Mouse (Mus musculus) monocyte, adult 2 months (primary cell): ENCODE data around the gene Csf2.
"Not testable (repeated sequence)": the region's sequence is repeated elsewhere in the genome, so short reads cannot be mapped to it uniquely, and the experiment has no call there.

Source experiments
- DNase-seq, 2 experiments: peaks; one replicate each; pipeline ENCODE4 v3.0.0; 2022; ENCODE audit warnings: low spot score in 2 of 2, low read depth in 1 of 2

Gene Csf2

GRCm38 (mm10) chr11:54248940-54249717 is at the start of gene Csf2:
TSS of gene Csf2 (minus strand) at chr11:54249667.
- no peak for DNase-seq

GRCm38 (mm10) chr11:54298777-54299176 is 49.3 kb upstream of the Csf2 start:
- DNase-seq: no peak

GRCm38 (mm10) chr11:54297471-54297870 is 48.0 kb upstream of the Csf2 start:
- not testable (repeated sequence) for DNase-seq

GRCm38 (mm10) chr11:54296734-54297133 is 47.3 kb upstream of the Csf2 start:
- no peak for DNase-seq

GRCm38 (mm10) chr11:54295971-54296370 is 46.5 kb upstream of the Csf2 start:
- no peak for DNase-seq

- DNase-seq: no peak
Observed at GRCm38 (mm10) chr11:54293980-54294807, 44.7 kb upstream of the Csf2 start.

- no peak for DNase-seq
Observed at GRCm38 (mm10) chr11:54292163-54292562, 42.7 kb upstream of the Csf2 start.

GRCm38 (mm10) chr11:54287821-54288453 is 38.5 kb upstream of the Csf2 start:
- DNase-seq: no peak

GRCm38 (mm10) chr11:54271437-54271949 is 22.0 kb upstream of the Csf2 start:
- DNase-seq: no peak

- DNase-seq: no peak
Observed at GRCm38 (mm10) chr11:54269191-54269896, 19.9 kb upstream of the Csf2 start.

GRCm38 (mm10) chr11:54267177-54267576 is 17.7 kb upstream of the Csf2 start, which contains the start of gene Il3:
TSS of gene Il3 (minus strand) at chr11:54267277.
- no peak for DNase-seq

- peak in 1 of 2 experiments; percentile 33 for DNase-seq
Observed at GRCm38 (mm10) chr11:54264542-54264941, 15.1 kb upstream of the Csf2 start.

GRCm38 (mm10) chr11:54263405-54264031 is 14.1 kb upstream of the Csf2 start:
- DNase-seq: no peak

- peak in 1 of 2 experiments; percentile 51 for DNase-seq
Observed at GRCm38 (mm10) chr11:54256624-54257376, 7.3 kb upstream of the Csf2 start.

GRCm38 (mm10) chr11:54254114-54254513 is 4.6 kb upstream of the Csf2 start:
- DNase-seq: no peak

GRCm38 (mm10) chr11:54250575-54250974 is 1.1 kb upstream of the Csf2 start:
- no peak for DNase-seq

GRCm38 (mm10) chr11:54249748-54250147 is 281 bp upstream of the Csf2 start:
- DNase-seq: no peak

- no peak for DNase-seq
Observed at GRCm38 (mm10) chr11:54247251-54247950, 2.1 kb downstream of the Csf2 start.

GRCm38 (mm10) chr11:54244465-54244864 is 5.0 kb downstream of the Csf2 start:
- no peak for DNase-seq
